Mouse (Mus musculus) spleen, postnatal 4 days (tissue): ENCODE results near the gene Kiss1.
"Not testable (repeated sequence)": the region's sequence is repeated elsewhere in the genome, so short reads cannot be mapped to it uniquely, and the experiment has no call there.

Experiments
- DNase-seq, 2 experiments: peaks; one replicate each; pipeline ENCODE4 v3.0.0; 2022; ENCODE audit warnings: low spot score in 2 of 2

Gene Kiss1

GRCm38 (mm10) chr1:133317149-133317548 is 4.5 kb upstream of the Kiss1 start:
- no peak for DNase-seq

DNA sequence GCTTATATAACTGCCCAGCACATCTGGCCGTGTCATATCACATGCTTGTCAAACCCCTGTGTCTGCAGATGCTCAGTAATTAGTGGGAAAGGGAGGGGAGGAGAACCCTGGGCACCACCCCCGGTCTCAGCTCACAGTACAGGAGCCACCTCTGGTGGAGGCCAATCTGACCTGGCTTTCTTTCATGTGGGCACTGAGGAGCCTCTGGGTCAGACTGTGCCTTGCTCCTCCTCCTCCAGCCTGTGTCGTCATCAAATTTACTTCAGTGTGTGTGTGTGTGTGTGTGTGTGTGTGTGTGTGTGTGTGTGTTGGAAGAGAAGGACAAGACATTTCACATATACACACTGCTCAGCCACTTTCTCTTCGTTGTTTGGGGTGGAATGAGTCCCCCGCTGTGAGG is 1.7 kb downstream of the Kiss1 start:
- DNase-seq = no peak

- no peak for DNase-seq
Measured at GRCm38 (mm10) chr1:133325951-133326350, 4.3 kb downstream of the Kiss1 start.

GRCm38 (mm10) chr1:133327094-133327493 is 5.4 kb downstream of the Kiss1 start:
- no peak for DNase-seq

DNA sequence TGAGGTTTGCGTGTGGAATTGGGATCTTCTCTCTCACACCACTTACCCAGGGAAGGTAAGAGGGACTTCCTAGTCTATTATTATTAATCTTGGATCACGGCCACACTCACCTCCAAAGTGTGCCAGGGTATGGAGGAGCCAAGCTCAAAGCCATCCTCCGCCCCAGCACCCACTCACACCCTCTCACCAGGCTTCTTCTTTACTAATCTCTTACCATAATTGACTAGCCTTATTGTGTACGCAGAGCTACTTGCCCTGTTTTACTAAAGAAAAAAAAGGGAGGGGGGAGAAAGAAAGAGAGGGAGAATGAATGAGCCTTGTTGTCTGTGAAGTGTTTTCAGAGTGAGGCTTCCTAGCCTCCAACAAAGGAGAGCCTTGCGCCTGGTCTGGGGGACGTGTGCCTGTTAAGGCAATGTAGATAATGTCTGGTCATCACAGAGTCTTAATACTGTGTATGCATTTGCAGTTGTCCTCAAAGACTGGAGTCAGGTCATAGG is 6.7 kb downstream of the Kiss1 start:
- no peak for DNase-seq

- DNase-seq = no peak
Measured at GRCm38 (mm10) chr1:133328896-133329637, 7.4 kb downstream of the Kiss1 start.

DNA sequence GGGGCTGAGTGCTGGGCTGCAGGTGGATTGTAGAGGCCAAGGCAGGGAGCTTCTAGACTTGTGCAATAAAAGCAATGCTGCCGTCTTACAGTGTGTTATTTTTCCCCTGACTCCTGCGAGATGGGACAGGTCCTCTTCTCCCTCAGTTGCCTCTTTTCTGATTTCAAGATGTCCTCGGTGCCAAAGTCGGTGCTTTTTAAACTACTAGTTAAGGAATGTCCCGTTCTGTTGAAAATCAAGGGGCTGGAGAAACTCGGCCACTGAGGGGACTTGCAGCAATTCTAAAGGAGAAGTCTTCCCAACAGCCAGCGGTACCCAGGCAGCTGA is 7.9 kb downstream of the Kiss1 start:
- DNase-seq = no peak

DNA sequence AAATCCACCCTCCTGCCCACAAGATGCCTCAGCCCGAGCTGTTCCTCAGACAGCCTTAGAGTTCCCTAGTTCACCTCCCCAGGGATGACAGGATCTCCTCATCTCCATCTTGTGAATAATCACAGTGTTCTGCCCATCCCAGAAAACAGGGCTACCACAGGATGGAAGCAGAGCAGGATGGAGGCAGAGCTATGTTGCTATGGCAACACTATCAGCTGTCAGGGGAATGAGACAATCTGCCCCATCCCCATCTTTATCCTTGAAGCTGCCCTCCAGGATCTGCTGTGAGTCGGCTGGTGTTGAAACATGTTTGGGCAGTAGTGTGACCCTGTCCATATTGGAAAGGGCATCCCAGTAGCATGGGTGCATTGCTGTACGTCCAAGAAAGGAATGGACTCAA is 9.5 kb downstream of the Kiss1 start:
- DNase-seq = no peak

GRCm38 (mm10) chr1:133332656-133333430 is 11.2 kb downstream of the Kiss1 start:
- no peak for DNase-seq

DNA sequence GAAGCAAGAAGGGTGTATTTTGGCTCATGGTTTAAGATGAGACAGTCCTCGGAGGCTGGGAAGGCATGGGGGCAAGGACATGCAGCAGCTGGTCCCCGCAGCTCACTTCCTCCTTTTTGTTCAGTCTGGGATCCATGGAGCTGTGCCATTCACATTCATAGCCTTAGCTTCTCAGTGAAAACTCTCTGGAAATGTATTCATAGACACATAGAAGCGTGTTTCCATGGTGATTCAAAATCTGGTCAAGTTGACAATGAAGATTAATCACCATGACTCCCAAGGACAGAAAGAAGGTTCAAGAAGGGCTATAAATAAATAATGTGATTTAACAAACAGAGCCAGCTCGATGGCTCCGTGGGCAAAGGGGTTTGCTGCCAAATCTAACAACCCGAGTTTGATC is 12.3 kb downstream of the Kiss1 start:
- DNase-seq = no peak

- not testable (repeated sequence) for DNase-seq
Measured at GRCm38 (mm10) chr1:133340403-133340802, 18.7 kb downstream of the Kiss1 start.

- DNase-seq = no peak
Measured at GRCm38 (mm10) chr1:133344357-133344756, 22.7 kb downstream of the Kiss1 start.

DNA sequence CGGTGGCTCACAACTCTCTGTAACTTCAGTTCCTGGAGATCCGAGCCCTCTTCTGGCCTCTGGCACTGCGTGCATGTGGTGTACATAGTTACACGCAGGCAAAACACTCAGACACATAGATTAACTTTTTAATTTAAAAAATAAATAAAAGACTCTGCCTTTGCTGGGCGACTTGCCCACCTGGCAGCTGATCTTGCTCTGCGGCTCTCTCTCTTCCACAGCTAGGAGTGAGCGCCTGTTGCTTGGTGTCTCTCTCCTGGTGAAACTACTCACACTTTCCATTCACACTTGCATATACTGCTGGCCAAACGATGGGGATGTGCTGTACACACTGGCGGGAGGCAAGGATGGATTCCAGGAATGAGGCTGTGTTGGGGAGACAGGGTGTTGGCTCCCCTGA is 24.9 kb downstream of the Kiss1 start:
- no peak for DNase-seq

DNA sequence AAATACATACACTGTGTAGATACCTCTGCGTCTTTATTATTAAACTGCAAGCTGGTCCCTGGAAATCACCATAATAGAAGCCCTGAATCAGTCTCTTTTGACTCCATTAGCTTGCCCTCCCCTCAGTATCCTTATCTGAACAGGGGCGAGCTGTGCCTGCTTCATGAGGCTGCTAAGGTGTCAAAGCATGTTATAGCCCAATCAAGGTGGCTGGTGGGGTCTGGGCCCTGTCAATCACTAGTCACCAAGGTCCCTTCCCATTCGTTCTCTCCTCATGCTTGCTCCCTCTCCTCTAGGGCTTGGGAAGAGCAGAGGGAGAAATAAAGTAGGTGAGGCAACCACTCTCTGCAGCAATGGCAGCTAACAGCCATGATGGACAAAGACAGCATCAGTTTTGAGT is 25.6 kb downstream of the Kiss1 start:
- DNase-seq = no peak

DNA sequence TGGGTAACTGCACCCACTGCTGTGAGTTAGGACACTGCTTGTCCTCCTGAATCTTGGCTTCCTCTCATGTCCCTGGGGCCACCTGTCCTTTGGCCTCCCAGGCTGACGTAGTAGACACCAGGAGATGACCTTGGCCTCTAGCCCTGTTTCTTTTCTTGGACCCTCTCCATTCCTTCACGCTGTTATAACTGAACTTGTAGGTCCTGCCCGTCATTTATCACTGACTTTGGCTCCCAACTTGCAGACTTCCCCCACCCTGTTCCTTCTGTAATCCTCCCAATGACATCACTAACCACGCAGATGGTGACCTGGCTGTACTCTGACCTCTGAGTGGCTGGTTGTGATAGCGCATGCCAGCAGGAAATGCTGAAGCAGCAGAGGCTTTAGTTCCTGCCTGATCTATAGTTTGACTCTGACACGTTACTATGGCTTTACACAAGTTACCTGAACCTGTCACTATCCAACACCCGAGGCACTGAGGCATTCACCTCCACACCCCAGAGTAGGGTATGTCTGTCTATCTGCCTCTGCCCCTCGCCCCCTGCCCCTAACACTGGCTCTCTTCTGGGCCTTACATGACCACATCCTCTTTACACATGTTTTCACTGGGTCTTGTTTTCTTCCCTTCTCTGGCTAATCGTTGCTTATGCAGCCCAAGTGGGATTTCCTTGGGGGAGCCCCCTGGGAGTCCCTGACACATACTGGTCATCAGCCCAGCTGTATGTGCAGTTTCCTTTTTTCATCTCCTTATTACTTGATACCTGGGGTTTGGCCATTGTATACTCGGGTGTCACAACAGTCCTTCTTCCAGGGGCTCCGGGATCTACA is 26.2 kb downstream of the Kiss1 start:
- DNase-seq = no peak

DNA sequence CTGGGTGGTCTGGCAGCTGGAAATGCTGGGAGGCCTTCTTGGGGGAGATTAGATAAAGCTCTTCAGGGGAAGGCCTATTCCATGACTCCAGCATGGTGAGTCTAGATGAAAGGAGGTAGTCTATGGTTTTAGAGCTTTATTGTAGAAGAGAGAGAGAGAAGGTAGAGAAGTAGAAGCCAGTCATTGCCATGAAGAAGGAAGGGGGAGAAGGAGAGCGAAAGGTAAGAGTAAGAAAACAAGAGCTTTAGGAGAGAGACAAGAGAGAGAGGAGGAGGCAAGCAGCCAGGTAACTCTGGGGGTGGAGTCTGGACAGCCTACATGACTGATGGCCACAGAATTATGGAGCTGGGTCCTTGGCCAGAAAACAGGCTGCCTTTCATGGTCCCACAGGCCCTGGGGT is 28.5 kb downstream of the Kiss1 start, which contains the start of gene Ren1:
Gene Ren1 (plus strand): TSS at position 301 of the 400 bp plus-strand sequence.
- no peak for DNase-seq

- no peak for DNase-seq
Measured at GRCm38 (mm10) chr1:133351762-133352161, 30.1 kb downstream of the Kiss1 start.

- DNase-seq = peak; percentile 75 to 89
Measured at GRCm38 (mm10) chr1:133353371-133353809, 31.7 kb downstream of the Kiss1 start.

DNA sequence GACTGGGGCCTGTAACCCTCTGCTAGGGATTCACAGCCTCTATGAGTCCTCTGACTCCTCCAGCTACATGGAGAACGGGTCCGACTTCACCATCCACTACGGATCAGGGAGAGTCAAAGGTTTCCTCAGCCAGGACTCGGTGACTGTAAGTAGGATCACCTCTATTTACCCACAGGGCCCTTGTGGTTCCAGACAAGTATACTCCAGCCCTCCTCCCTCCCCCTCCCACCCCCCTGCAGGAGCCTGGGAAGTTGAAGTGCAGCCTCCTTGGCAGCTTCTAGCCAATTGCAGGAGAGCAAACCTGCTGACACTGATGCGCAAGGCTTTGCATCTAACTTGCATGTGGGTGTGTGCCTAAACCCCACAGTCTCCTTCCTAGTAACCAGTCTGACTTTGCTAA is 33.8 kb downstream of the Kiss1 start:
- no peak for DNase-seq

GRCm38 (mm10) chr1:133355912-133356311 is 34.2 kb downstream of the Kiss1 start:
- no peak for DNase-seq

GRCm38 (mm10) chr1:133356330-133356729 is 34.7 kb downstream of the Kiss1 start:
- peak in 1 of 2 experiments; percentile 44 for DNase-seq

GRCm38 (mm10) chr1:133361006-133361405 is 39.3 kb downstream of the Kiss1 start:
- DNase-seq = no peak
